14 mouse cellular contexts compared by ENCODE assay signal in genomic region chr14:21567293-21567984, GRCm38 (mm10).
"Had no signal": no experiment of that assay in that cellular context is flagged by ENCODE, and none has a peak within 500 bp of the region (broad histone marks: within the 10 kb centered on the region; RNA-seq: fewer than 3 reads in every experiment).

No protein-coding gene starts in this region.

- H3K4me3 ChIP-seq: kidney, embryonic 15.5 days; limb, embryonic 13.5 days; liver, embryonic 12.5 days; midbrain, embryonic 10.5 days; myocyte; neural tube, embryonic 15.5 days had no signal

- H3K9me3 ChIP-seq: kidney, embryonic 15.5 days; limb, embryonic 13.5 days; liver, embryonic 12.5 days; midbrain, embryonic 10.5 days; neural tube, embryonic 15.5 days had no signal

- H3K4me2 ChIP-seq: kidney, embryonic 15.5 days; limb, embryonic 13.5 days; liver, embryonic 12.5 days; lung, embryonic 14.5 days; neural tube, embryonic 15.5 days had no signal

- H3K27ac ChIP-seq: kidney, embryonic 15.5 days; limb, embryonic 13.5 days; liver, embryonic 12.5 days; neural tube, embryonic 15.5 days; stomach, postnatal 0 days had no signal

- H3K36me3 ChIP-seq: kidney, embryonic 15.5 days; liver, embryonic 12.5 days; midbrain, embryonic 10.5 days; neural tube, embryonic 15.5 days had no signal

- ATAC-seq: liver, embryonic 12.5 days had no signal

- DNase-seq: kidney, postnatal 14 days; left cerebral cortex, postnatal 4 days; lung, embryonic 14.5 days; lung, postnatal 10 days; lung, postnatal 4 days; right cerebral cortex, adult 18-20 months; thymus, postnatal 4 days had no signal

- H3K9ac ChIP-seq: kidney, embryonic 15.5 days; limb, embryonic 13.5 days; liver, embryonic 12.5 days; lung, embryonic 14.5 days; neural tube, embryonic 15.5 days had no signal

- H3K27me3 ChIP-seq: kidney, embryonic 15.5 days; limb, embryonic 13.5 days; liver, embryonic 12.5 days; neural tube, embryonic 15.5 days had no signal
